Mouse (Mus musculus): ENCODE results near the gene Tmed9.
"Not testable (repeated sequence)": the region's sequence is repeated elsewhere in the genome, so short reads cannot be mapped to it uniquely, and the experiment has no call there.

The Tmed9 gene

DNA sequence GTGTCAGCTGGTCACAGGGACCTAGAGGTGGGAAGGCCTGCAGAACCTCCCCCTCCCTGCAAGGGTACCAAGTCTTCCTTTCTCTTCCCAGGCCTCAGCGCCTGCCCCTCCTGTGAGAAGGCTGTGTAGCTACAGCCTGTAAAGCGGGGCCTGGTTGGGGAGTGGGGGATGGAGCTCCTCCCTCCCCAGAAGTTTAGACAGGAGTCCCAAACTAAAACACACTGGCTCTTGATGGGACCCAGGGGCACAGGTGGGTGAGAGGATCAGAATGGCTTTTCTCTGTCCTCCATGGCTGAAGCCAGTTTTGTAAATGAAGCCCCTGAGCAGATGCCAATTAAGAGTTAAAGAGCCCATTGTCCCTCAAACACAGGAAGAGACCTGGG, 34.1 kb downstream of the Tmed9 start:
- DNase-seq (ENCODE audit: low read depth), result no peak

DNA sequence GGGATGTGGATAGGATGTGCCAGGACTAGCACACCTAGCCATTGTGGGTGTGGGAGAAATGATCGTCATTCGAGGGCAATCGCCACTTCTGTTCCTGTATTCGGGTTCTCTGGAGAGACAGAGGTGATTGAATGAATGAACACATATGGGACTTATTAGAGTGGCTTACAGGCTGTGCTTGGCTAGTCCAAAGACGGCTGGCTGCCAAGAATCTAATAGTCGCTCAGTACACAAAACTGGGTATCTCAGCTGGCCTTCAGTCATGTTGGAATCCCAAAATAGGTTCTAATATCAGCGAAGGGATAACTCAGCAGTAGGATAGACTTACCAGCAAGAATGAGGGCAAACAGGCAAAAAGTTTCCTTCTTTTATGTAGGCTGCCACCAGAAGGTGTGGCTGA, 38.5 kb downstream of the Tmed9 start:
- DNase-seq (ENCODE audit: low read depth), result peak; percentile 88

DNA sequence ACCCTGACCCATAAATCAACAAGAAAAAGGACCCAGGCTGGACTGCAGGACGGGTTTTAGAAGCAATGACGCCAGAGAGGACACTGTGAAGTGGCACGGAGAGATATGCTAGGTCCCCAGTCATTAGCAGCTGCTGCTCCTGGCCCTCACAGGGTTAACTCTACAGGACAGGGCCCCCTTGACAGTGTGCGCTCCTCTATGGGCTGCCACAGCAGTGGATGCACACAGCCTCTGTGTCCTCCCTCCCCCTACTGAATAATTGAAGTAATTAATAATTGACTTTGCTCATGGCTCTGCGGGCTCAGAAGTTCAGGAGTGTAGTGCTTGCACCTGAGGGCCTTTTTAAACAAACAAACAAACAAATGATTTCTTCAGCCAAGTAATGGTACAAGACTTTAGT, 39.9 kb downstream of the Tmed9 start:
- no peak for DNase-seq (ENCODE audit: low read depth)

GRCm38 (mm10) chr13:55619328-55619727, 45.8 kb downstream of the Tmed9 start:
- DNase-seq (ENCODE audit: low read depth), result no peak

DNA sequence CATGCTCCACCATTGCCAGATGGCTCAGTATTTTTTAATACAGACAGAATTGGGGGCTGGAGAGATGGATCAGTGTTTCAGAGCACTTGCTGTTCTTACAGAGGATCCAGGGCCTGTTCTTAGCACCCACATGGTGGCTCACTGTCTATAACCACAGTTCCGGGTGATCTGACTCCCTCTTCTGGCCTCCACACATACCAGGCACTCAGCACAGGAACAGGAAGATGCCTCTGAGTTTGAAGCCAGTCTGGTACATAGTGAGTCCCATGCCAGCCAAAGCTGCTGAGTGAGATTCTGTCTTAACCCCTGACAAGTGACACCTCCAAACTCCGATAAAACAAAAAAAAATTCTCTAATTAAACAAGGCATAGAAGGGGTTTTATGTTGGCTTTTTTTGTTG, 46.7 kb downstream of the Tmed9 start:
- no peak for DNase-seq (ENCODE audit: low read depth)

DNA sequence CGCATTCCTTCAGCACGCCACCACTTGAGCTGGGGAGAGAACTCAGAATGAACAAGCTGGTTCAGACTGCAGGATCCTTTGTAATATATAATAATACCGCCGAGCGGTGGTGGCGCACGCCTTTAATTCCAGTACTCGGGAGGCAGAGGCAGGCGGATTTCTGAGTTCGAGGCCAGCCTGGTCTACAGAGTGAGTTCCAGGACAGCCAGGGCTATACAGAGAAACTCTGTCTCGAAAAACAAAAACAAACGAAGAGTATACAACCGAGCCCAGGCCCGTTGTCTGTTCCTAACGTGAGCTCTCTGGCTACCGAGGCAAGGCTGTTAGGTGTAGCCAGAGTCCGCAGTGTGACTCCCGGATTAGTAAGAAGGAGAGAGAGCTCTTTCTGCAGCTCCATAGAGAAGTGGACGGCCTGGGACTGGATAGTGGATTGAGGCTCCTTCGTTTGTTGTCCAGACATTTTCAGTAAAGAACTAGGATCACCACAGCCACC, 48.7 kb downstream of the Tmed9 start:
- DNase-seq (ENCODE audit: low read depth), result not testable (repeated sequence)

- DNase-seq (ENCODE audit: low read depth), result peak; percentile 93
Measured at GRCm38 (mm10) chr13:55622649-55623541, 49.4 kb downstream of the Tmed9 start, which contains the start of gene Caml. Gene Caml, plus strand, starts transcription at chr13:55623005.

GRCm38 (mm10) chr13:55634639-55635127, 61.2 kb downstream of the Tmed9 start, which contains the start of gene Ddx46:
Gene Ddx46, plus strand, starts transcription at chr13:55635027.
- peak; percentile 93 for DNase-seq (ENCODE audit: low read depth)

DNA sequence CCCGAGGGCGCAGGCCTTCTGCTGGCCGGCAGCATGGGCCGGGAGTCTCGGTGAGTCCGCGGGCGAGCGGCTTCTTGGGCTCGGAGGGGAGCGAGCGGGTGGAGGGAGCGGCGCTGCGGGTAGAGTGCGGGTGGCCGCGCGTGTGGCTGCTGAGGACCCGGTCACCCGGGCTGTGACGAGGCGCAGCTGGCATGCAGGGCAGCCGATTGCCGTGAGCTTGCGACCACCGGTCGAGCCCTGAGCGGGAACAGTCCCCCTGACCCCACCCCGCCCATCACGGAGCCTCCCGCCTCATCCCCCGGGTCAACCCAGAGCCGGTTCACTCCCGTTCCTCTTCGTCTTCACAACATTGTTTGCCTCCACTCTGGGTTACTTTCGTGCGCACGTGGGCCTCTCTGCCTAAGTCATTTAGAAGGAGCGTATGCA, 61.6 kb downstream of the Tmed9 start:
- DNase-seq (ENCODE audit: low read depth), result no peak

- no peak for DNase-seq (ENCODE audit: low read depth)
Measured at GRCm38 (mm10) chr13:55636185-55636983, 62.9 kb downstream of the Tmed9 start.

- peak; percentile 90 for DNase-seq (ENCODE audit: low read depth)
Measured at GRCm38 (mm10) chr13:55640480-55640879, 66.9 kb downstream of the Tmed9 start.

DNA sequence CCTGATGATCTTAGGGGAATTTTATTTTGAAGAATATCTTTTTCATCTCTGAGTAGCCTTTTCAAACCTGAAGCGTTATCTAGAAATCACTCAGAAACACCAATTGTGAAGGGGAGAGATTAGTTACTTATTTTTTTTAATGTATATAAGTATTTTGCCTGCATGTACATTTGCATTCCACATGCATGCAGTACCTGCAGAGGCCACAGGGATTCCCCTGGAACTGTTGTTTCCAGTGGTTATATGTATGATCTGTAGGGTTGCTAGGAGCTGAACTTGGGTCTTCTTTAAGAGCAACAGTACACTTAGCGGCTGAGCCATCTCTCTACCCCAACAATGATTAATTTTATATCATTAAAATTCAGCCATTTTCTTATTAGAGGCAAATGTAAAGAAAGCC, 71.0 kb downstream of the Tmed9 start:
- DNase-seq (ENCODE audit: low read depth), result peak; percentile 56

All from NIH3T3 (cell line).